Mouse (Mus musculus): ENCODE data around the gene Grip1.

Gene Grip1

DNA sequence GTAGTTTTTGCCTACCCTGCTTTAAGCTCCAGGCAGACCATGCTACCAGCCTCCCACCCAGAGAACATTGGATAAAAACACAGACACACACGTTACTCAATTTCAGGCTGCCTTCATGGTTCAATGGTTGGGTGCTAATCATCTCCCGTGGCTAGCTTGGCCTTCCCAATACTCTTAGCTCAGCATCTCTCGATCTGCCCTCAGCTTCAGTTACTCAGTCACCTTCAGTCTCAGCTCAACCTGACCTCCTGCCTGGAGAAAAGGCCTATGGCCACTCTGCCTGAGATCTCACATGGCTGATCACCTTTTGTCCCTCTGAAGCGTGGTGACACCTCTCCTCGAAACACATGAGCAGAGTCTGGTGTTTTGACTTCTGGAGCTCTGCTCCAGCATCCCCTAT, 379.7 kb downstream of the Grip1 start:
- DNase-seq (ENCODE audit: low spot score in 2 of 2): no peak

DNA sequence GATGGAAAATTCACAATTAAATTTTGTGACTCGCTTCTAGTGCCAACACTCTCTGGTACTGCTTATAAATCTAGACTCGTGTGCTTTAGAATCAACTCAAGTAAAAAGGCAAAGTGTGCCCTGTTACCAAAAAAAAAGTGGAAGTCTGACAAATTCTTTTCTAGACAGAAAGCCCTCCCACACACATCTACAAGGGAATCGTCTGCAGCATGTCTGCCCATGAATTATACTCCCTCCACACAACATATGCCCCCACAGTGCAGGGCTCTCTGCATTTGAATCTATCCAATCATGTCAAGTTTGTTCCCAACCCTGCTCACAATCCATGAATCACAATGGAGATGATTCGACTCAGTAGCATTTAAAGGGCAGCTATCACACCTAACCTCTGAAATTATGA, 380.5 kb downstream of the Grip1 start:
- DNase-seq (ENCODE audit: low spot score in 2 of 2): peak in 1 of 2 experiments; percentile 29

DNA sequence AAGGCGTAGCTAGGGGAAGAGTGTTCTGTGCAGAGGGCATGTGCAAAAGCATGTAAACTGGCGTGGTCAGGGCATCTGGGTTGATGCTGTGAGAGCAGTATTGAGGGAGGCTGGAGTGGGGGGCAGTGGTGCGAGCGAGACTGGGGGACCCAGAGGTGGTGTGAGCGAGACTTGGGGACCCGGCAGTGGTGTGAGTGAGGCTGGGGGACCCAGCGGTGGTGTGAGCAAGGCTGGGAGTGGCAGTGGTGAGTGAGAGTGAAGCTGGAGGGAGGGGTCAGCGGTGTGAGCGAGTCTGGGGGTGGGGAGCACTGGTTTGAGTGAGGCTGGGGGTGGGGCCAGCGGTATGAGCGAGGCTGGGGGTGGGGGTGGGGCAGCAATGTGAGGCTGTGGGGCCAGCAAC, 386.0 kb downstream of the Grip1 start:
- no peak for DNase-seq (ENCODE audit: low spot score in 2 of 2)

DNA sequence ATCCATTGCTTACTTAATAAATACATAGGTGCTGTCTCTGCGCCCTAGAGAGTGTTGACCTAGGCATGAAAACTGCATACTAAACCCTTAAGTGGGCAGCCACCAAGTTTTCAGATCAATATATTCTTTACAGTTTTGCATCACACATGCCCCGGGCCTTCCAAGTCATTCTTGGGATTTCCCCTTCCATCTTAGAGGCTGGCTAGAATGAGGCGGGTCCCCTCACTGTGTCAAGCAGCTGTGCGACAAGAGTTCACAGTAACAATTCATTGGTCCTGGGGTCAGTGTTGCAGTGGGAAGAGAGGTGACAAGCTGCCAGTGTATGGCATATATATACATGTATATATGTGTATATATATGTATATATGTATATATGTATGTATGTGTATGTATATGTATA, 388.4 kb downstream of the Grip1 start:
- DNase-seq (ENCODE audit: low spot score in 2 of 2): no peak

DNA sequence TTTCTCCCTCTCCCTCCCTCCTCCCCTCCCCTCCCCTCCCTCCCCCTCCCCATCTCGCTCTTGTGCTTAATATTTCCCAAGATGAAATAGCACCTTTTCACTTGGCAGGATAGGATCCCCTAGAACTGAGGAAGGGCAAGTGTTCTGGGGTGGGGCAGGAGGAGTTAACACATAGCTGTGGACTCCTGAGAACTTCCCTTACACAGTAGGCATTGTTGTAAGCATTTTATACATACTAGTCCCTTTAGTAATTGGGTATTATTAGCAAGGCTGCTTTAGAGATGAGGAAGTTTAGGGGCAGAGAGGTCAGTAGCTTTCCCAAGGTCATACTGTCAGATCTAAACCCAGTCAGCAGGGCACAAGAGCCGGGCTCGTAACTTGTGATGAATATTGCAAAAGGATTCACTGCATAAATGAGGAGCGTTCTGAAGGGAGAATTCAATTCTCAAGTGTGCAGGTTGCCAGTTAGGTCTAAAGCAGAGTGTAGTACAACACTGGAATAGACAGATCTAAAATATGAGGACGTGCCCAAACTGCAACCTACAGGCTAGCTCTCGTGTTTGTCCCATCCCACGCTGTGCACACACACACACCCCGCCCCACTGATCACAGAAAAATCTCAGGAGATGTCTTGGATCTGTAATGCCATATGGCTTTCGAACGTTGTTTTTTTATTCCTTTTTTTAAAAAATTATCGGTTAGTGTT, 392.2 kb downstream of the Grip1 start:
- DNase-seq (ENCODE audit: low spot score in 2 of 2): no peak

DNA sequence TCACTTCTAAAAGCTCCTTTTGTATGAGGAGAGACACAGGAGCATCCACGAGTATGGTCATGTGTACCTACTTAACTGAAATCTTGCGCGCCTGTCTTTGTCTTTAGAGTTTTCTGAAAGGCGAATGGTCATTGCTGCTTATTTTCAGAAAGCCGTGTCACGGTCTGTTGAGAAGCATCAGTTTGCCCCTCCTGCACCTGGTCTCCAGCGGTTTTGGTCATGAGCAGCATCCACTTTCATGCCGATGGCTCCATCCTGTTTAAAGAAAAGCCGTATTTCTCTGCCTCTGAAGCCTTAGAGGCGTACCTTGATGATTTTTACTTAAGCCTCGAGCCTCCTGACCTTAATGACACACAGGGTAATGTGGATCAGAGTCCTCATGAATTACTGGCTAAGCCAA, 398.0 kb downstream of the Grip1 start:
- no peak for DNase-seq (ENCODE audit: low spot score in 2 of 2)

DNA sequence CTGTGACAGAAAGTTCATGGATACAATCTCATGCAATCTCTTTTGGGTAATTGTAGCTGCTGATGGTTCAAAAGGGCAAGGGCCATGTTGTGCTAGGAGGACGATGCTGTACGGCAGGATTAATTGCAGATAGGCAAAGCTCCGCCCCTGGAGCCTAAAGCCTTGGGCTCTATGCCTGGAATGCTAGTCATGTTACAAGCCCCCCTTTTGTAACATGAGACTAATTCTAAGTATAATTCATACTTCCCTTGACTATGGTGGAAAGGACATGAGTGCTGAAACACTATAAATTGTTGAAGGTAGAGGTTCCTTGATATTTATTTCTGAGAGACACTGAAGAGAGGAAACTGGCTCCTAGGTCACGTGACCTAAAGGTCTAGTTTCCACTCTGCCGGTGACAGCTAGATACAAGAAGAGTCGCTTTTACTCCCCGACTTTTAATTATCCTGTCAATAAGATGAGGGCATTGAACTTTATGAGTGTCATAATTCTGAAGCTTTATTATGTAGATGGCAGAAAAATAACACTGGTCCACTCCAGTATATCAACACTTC, 399.0 kb downstream of the Grip1 start:
- DNase-seq (ENCODE audit: low spot score in 2 of 2): no peak

DNA sequence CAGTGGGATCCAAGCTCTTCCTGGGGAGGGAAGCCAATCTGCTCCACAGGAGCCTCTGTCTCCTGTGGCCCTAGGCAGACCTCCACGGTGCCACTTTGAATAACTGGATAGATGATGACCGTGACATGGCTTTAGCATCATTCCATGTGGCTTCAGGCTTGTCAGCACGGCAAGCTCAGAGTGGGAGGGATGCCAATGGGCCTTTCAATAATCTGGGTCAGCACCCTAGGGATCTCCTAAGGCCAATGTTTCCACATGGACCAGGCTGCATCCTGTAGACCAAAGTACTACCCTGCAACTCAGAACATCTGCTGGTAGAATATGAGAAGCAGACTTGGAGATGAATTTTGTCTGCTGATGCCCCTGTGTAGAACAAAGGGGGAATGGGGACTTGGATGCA, 414.1 kb downstream of the Grip1 start:
- no peak for DNase-seq (ENCODE audit: low spot score in 2 of 2)

DNA sequence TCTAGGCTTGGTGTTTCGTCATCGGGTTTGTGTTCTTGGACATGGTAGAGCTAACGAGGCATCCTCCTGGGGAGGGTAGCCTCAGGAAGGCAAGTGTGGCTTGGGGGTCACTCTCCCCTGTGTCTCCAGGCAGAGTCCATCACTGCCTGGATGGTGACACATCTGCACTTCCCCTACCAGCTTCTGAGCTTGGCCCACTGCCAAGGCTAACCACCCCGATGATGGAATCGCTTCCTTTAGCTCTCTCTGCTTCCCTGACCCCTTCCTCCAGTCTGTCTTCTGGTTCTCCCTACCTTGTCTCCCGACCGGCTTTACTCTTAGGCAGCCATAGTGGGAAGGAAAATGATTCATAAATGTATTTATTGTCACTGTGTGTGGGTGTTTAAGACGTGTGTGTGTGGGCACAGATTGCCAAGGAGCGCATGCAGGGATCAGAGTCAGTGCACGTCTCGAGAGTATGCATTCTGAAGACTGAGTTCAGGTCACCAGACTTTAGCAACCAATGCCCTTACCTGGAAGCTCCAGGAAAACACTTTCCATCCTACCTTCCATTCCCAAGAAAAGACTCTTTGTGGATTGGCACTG, 415.5 kb downstream of the Grip1 start:
- no peak for DNase-seq (ENCODE audit: low spot score in 2 of 2)

DNA sequence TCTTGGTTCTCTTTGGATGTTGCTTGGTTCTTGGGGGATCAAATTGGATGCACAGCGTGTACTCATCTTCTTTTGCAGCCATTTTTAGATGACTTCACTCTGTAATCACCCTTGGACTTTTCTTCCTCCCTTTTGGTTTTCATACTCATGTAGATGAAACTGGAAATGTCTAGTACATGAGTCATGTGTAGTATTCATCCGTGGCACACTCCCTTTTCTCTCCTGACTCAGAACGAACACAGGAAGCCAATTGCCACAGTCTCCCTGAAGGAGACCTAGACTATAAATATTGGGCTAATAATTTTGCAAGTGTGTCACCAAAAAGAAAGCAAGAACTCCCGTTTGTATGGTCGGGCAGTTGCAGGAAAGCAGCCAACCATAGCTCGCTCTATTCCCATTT, 423.1 kb downstream of the Grip1 start:
- DNase-seq (ENCODE audit: low spot score in 2 of 2): no peak

DNA sequence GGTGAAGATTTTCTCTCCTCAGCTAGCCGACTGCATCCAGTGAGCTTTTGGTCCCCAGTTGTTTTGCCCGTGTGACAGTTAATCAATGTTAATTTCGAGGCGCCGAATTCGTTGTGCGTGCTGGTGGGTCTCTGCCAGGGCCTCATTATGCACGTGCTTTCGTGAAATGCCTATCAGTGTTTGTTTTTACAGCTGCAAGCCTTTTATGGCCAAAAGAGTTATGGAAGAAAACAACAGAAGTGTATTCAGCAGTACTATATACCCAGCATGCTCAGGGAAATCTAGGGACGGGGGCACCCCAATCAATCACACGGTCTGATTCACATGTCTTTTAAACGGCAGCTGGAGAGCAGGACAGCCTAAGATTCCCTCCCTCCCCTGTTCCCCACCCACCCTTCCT, 424.7 kb downstream of the Grip1 start:
- DNase-seq (ENCODE audit: low spot score in 2 of 2): no peak

DNA sequence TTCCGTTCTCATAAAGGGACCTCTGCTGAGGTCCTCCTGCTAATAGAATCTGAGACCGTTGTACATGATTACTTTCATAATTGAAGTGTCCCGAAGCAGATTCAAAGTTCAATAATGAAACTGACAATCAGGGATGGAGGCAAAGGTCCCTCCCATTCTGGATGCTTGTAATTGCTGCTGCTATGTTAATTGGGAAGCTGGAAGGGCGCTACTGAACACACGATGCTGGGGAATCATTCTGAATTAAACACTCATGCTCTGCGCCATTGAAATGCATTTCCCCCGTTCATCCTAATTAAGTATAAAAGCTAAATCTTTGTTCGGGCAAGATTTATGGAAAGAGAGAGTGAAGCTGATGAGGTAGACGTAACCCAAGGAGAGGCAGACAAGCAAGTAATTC, 431.0 kb downstream of the Grip1 start:
- no peak for DNase-seq (ENCODE audit: low spot score in 2 of 2)

DNA sequence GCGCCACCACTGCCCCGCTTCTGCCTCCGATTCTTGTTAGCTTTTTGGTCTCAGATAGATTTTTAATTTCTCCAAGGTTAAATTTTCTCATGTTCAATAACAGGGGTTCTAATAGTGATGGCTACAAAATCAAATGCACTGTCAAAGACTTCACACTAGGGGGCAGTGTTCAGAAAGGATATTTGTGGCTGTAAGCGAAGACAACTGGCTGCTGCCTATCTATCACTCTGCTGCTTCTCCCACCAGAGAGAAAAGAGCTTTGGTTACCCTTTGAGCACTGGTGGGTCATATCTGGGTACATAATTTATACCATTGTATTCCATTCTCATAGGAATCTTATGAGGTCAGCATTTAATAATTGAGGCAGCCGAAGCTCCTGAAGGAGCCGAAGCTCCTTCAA, 431.9 kb downstream of the Grip1 start:
- no peak for DNase-seq (ENCODE audit: low spot score in 2 of 2)

DNA sequence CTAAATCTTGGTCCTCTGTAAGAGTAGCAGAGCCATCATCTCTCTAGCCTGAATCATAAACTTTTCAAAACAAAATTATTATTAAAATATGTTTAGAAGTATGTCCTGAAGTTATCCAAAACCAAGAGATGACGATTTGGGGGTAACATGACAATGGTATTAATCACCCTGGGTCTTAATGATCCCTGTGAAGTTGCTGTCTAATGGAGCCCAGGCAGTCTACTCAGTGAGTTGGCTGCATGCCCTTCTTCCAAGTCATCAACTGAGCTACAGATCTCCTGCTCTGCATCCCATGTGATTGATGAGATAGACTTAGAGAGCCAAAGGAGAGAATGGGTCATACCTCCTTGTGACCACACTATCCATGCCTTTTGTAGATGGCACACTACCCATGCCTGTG, 433.1 kb downstream of the Grip1 start:
- DNase-seq (ENCODE audit: low spot score in 2 of 2): no peak

DNA sequence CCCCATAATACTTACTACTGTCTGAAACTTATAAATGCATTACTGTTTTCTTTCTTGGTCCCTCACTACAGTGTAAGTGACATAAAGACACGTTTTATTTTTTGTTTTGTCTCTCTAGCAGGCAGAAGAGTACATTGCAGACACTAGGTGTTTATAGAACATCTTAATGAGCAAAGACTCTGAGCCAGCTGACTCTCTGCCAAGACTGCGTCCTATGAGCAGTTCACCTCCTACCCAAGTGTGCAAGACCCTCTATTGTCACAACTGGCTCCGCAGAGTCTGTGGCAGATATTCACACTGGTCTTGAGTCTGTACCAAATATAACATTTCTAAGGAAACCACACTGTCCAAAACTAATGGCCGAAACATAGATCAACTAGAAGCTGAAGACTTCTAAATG, 449.1 kb downstream of the Grip1 start:
- no peak for DNase-seq (ENCODE audit: low spot score in 2 of 2)

DNA sequence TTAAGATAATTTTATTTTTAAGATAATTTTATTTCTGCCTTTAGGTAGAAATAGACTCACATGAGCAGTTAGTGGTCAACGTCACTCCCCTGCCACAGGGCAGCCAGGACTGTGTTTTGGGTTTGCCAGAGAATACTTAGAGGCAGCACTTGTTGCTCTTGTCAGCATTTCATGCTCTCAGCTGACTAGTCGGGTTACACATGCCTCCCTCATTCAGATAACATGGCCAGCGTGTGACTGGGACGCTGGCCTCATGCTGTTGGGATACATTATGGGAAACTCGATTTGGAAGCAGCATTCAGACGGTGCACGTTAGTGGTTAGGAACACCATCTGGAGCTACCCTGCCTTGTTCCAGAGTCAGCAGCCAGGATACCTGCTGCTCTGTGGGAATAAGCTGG, 453.2 kb downstream of the Grip1 start:
- DNase-seq (ENCODE audit: low spot score in 2 of 2): no peak

DNA sequence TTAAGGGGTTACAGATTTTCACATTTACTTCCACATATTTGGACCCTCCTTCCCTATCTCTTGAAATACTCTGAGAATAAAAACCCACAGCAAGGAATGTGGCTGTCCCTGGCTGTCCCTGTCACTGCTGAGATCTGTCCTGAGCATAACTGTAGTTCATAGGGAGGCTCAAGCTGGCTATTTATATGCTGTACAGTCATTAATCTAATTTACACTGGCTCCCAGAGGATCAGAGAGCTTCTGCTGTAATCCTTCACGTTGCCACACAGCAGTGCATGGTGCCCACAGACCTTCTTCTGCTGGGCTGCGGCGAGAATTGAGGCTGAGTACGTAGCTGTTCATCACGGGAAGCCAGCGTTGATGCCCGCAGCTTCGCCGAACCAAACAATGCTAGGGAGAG, 464.4 kb downstream of the Grip1 start:
- no peak for DNase-seq (ENCODE audit: low spot score in 2 of 2)

DNA sequence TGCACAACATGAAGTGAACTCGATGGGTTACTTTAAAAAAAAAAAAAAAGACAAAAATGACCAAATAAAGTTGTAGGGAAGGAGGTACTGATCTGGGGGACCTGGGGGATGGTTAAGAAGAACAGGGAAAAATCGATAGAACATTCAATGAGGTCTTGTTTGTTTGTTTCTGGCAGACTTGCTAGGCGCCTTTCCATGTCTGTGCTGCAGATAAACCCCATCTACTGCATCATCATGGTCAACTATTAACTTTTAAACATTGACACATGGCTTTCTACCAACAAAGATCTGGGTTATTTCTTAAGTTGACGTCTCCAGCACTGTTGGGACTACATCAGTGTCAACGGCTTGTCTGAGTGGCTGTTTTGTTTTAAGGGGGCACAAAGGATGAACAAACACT, 474.3 kb downstream of the Grip1 start:
- no peak for DNase-seq (ENCODE audit: low spot score in 2 of 2)

DNA sequence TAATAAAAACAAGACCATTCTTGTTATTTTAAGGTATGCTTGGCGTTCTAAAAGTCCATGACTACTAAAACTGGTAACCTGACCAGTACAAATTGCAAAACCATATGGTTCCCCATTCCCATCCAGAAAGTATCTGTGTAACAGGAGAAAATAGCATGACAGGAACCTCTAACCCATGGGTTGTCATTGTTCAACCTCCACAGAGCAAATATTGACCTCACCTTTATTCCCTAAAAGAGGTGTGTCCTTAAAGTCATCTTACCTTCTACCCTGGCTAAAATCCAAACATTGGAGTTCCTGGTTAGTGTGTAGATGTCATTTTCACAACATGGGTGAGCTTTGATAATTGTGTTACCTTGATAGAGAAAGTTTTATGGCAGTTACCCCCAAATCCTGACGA, 475.3 kb downstream of the Grip1 start:
- no peak for DNase-seq (ENCODE audit: low spot score in 2 of 2)

DNA sequence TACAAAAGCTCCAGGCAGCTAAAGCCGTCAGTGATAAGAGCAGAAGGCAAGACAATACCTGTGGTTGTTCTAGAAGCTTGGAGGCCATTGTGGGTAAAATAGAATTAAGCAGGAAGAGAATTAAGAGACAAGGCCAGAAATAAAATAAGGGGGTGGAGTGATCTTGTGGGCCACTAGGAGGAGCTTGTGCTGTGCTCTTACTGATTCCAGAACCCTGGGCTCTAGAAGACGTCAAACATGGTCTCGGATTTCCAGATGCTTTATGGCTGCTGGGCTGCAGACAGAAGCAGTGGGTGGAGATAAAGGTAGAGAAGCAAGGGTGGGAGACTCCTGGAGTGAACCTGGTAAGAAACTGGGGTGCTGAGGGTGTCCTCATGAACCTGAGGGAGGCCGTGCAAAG, 479.2 kb downstream of the Grip1 start:
- DNase-seq (ENCODE audit: low spot score in 2 of 2): no peak

DNA sequence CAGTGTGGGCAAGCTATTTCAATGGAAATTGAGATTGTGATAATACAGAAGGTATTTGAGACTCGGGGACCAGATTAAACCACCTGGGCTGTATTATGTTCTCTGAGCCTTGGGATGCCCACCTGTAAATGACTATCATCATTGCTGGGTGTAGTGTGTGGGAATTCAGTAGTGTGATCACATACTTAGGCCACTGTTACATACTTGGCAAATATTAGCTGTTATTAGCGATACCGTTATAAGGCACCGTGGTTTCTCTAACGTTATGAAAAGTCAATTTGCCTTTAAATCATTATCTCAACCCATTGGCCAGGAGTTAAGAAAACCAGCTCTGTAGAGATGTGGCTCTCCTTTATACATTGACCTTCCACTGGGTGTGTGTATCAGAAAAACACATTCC, 479.7 kb downstream of the Grip1 start:
- DNase-seq (ENCODE audit: low spot score in 2 of 2): no peak

DNA sequence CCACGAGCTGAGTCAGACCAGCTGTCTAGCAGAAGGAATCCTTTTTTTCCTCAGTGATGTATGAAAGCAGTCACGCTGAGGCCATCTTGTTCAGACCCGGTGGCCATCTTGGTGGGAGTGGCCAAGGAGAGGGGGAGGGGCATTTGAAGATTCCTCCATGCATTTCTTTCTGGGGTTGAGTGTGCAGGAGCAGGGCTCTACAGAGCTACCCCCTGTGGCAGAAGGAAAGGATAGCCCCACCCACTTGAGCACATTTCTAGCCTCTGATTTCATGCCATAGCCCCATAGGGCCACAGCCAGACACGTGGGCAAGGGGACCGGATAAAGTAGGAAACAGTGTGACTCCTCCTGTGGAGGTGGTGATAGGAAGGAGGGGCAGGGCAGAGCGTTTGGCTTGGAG, 481.6 kb downstream of the Grip1 start:
- DNase-seq (ENCODE audit: low spot score in 2 of 2): no peak

DNA sequence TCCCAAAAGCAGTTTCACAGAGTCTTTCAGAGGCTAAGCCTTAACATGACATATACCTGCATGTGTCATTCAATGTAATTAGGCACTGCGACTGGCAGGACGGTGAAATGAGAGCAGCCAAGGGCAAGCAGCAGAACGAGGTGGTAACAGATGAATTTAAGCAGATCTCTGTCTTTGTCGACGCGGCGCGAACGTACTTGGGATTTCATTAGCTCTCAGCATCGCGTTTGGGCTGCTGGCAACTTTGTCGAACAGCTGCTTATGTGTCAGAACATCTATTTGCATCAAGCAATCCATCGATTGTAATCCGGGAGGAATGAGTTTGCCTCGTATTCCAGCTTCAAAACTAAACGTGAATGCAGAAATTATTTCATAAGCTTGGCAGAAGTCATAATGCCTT, 483.9 kb downstream of the Grip1 start:
- DNase-seq (ENCODE audit: low spot score in 2 of 2): no peak

DNA sequence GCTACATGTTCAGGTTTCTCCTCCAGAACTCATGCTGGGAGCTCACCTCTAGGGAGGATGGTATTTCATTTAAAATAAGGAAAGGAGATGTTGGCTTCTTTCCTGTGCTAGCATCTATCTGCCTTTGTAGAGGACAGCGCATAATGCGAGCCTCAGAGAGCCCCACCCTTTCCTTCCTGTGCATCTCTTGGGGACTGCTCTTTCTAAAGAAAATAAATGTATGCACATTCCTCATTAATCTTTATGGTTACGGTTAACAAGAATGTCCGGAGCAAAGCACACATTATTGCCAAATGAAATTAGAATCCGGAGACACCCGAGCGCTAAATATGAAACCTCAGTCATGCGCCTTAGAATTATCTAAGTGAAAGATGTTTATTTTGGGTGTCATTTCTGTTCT, 490.3 kb downstream of the Grip1 start:
- no peak for DNase-seq (ENCODE audit: low spot score in 2 of 2)

All from frontal cortex, postnatal 10 days (tissue).